Mouse (Mus musculus): ENCODE data around the gene Maz. TPM values are rescaled to one million over a fixed set of nuclear protein-coding genes. Genes with fewer than 3 reads are reported as not detected.

Maz gene
- polyA plus RNA-seq, 1 experiment from 2014 or later: 21.3 TPM

DNA sequence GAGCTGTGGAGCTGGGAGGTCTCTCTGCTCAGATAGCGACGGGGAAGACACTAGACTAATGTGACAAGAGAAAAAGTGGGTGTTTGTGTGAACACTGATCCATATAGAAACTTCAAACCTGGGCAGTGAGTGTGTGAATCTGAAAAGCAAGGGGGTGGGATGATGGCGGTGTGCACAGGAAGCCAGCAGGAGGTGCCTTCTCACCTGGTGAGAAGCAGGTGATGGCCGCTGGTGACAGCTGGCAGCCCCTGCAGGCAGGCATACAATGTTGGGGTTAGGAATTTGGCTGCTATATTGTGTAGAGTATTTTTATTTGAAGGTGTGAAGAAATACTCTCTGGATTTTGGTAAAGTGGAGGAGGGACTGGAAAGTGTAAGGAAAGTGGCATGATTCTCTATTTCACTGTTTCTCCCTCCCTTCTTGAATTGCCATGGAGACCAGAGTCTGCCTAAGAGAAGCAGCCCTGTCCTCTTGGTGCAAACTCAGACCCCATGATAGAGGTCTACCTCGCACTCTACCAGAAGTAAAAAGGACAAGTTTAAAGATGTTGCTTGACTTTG lies 28.3 kb upstream of the Maz start:
- no peak overlapping the region for H3K27ac ChIP-seq (replicated peaks)
- H3K4me1 ChIP-seq (replicated peaks; ENCODE audit: control insufficient read depth, insufficient read depth): no peaks in the 10 kb centered on the region
- WGBS: 64% methylated on average over 5 of the region's 5 CpGs
- no peaks in the 10 kb centered on the region for H3K36me3 ChIP-seq (ENCODE audit: control insufficient read depth, insufficient read depth, low read length)
- no peak for TF ChIP-seq EP300 (optimal IDR thresholded peaks at IDR 0.05)
- peak; percentile 25; the same call in 1 of the 2 replicates for TF ChIP-seq CTCF (IDR thresholded peaks at IDR 0.05; ENCODE audit: low read depth)
- H3K4me2 ChIP-seq (replicated peaks; ENCODE audit: low read depth): no peak overlapping the region
- no peak overlapping the region for H3K9ac ChIP-seq (ENCODE audit: low read length)
- ATAC-seq (ENCODE audit: low FRiP score, low TSS enrichment) (no peak), DNase-seq (ENCODE audit: low spot score) (no peak)
- H3K9me3 ChIP-seq (ENCODE audit: control insufficient read depth, low read length): no peaks in the 10 kb centered on the region
- H3K27me3 ChIP-seq (ENCODE audit: control insufficient read depth, insufficient read depth, low read length): no peaks in the 10 kb centered on the region
- H3K4me3 ChIP-seq (ENCODE audit: low read depth, low read length): no peak overlapping the region

DNA sequence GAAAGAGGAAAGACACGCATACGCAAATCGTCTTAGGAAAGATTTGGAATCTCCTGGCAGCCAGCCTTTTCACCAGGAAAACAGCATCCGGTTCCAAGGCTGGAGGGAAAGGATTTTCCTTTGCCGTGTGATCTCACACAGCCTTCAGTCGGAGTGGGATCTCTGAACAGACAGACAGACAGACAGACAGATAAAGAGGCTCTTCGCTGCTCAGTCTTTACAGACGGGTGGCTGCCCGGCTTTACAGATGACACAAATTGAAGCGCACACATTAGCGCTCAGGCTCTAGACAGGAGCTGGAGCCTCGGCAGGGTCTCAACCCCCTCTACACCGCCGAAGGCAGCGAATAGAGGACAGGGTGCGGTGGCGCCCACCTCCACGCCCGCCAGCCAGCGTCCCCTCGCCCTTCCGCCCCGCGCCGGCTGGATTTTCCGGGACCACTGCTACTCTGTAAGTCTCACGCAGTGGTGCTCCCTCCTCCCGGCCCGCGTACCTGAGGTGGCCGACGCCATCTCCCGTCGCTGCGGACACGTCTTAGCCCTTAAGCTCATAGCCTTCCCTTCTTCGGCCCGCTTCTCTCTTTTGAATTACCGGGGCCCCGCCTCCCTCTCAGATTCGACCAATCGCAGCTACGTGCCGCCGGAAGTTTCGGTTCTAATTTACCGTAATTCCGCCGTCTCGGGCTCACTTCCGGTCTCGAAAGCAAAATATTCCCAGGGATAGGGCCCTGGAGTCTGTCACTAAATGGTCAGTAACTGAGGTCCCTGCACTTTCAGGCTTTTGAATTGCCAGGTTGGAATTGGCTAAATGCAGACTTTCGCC lies 15.2 kb upstream of the Maz start, which contains the start of gene Kif22:
Gene Kif22 (minus strand): TSS at position 621 of the 822 bp plus-strand sequence.
- no peaks in the 10 kb centered on the region for H3K36me3 ChIP-seq (ENCODE audit: control insufficient read depth, insufficient read depth, low read length)
- H3K4me1 ChIP-seq (replicated peaks; ENCODE audit: control insufficient read depth, insufficient read depth): no peaks in the 10 kb centered on the region
- peak within 1 kb of the TSS; percentile 97 for H3K4me2 ChIP-seq (replicated peaks; ENCODE audit: low read depth)
- H3K9ac ChIP-seq (ENCODE audit: low read length): peak within 1 kb of the TSS; percentile 78
- H3K4me3 ChIP-seq (ENCODE audit: low read depth, low read length): peak within 1 kb of the TSS; percentile 84
- under 1% methylated on average over 53 of the region's 53 CpGs for WGBS
- H3K9me3 ChIP-seq (ENCODE audit: control insufficient read depth, low read length): no peaks in the 10 kb centered on the region
- peak within 1 kb of the TSS; percentile 40 for H3K27ac ChIP-seq (replicated peaks)
- peak; percentile 93 for ATAC-seq (ENCODE audit: low FRiP score, low TSS enrichment)
- peak; percentile 90 for DNase-seq (ENCODE audit: low spot score)
- no peaks in the 10 kb centered on the region for H3K27me3 ChIP-seq (ENCODE audit: control insufficient read depth, insufficient read depth, low read length)
- TF ChIP-seq CTCF (IDR thresholded peaks at IDR 0.05; ENCODE audit: low read depth) (no peak), EP300 (optimal IDR thresholded peaks at IDR 0.05) (no peak)

DNA sequence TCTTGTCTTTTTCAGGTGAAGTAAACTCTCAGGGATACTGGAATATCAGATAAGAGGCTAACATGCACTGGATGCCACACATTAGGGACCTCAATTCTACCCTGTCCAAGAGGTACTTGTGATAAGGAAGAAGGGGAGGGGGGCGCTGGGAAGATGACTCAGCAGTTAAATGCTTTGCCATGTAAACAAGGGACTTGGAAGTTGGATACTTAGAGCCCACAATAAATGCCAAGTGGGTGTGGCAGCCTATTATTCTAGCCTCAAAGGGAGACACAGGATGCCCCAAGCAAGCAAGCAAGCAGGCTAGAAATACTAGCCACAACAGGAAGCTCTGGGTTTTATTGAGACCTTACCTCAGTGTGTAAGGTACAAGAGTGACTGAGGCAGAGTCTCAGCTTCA lies 4.4 kb upstream of the Maz start:
- Histone ChIP-seq H3K9me3 (ENCODE audit: control insufficient read depth, low read length) (no peaks in the 10 kb centered on the region), H3K36me3 (ENCODE audit: control insufficient read depth, insufficient read depth, low read length) (0 out of 2 replicates have a peak, but pooled peaks cover 3% of the 10 kb centered on the region), H3K4me3 (ENCODE audit: low read depth, low read length) (no peak overlapping the region), H3K9ac (ENCODE audit: low read length) (no peak overlapping the region), H3K27ac (replicated peaks) (no peak overlapping the region), H3K4me2 (replicated peaks; ENCODE audit: low read depth) (no peak overlapping the region), H3K27me3 (ENCODE audit: control insufficient read depth, insufficient read depth, low read length) (no peaks in the 10 kb centered on the region), H3K4me1 (replicated peaks; ENCODE audit: control insufficient read depth, insufficient read depth) (peaks cover 4% of the 10 kb centered on the region; the same call in 1 of the 2 replicates)
- WGBS: 71% methylated on average over 1 of the region's 1 CpGs
- DNase-seq (ENCODE audit: low spot score) (no peak), ATAC-seq (ENCODE audit: low FRiP score, low TSS enrichment) (no peak)
- TF ChIP-seq EP300 (optimal IDR thresholded peaks at IDR 0.05) (no peak), CTCF (IDR thresholded peaks at IDR 0.05; ENCODE audit: low read depth) (no peak)

- Histone ChIP-seq H3K4me1 (replicated peaks; ENCODE audit: control insufficient read depth, insufficient read depth) (peaks cover 4% of the 10 kb centered on the region; the same call in 1 of the 2 replicates), H3K9ac (ENCODE audit: low read length) (no peak overlapping the region), H3K36me3 (ENCODE audit: control insufficient read depth, insufficient read depth, low read length) (0 out of 2 replicates have a peak, but pooled peaks cover 3% of the 10 kb centered on the region), H3K4me3 (ENCODE audit: low read depth, low read length) (no peak overlapping the region), H3K27ac (replicated peaks) (no peak overlapping the region), H3K9me3 (ENCODE audit: control insufficient read depth, low read length) (no peaks in the 10 kb centered on the region), H3K27me3 (ENCODE audit: control insufficient read depth, insufficient read depth, low read length) (no peaks in the 10 kb centered on the region), H3K4me2 (replicated peaks; ENCODE audit: low read depth) (no peak overlapping the region)
- ATAC-seq (ENCODE audit: low FRiP score, low TSS enrichment) (no peak), DNase-seq (ENCODE audit: low spot score) (no peak)
- 87% methylated on average over 1 of the region's 1 CpGs for WGBS
- TF ChIP-seq CTCF (IDR thresholded peaks at IDR 0.05; ENCODE audit: low read depth): no peak
- no peak for TF ChIP-seq EP300 (optimal IDR thresholded peaks at IDR 0.05)
These were observed 3.3 kb upstream of the Maz start for GRCm38 (mm10) chr7:127030172-127030571.

- H3K4me3 ChIP-seq (ENCODE audit: low read depth, low read length): peak overlapping the region; percentile 84
- ATAC-seq (ENCODE audit: low FRiP score, low TSS enrichment): no peak
- H3K27me3 ChIP-seq (ENCODE audit: control insufficient read depth, insufficient read depth, low read length): no peaks in the 10 kb centered on the region
- peak overlapping the region; percentile 96 for H3K4me2 ChIP-seq (replicated peaks; ENCODE audit: low read depth)
- H3K36me3 ChIP-seq (ENCODE audit: control insufficient read depth, insufficient read depth, low read length): peaks cover 5% of the 10 kb centered on the region; the same call in 1 of the 2 replicates
- peak overlapping the region; percentile 70 for H3K9ac ChIP-seq (ENCODE audit: low read length)
- WGBS: 49% methylated on average over 8 of the region's 8 CpGs
- no peak for DNase-seq (ENCODE audit: low spot score)
- H3K9me3 ChIP-seq (ENCODE audit: control insufficient read depth, low read length): no peaks in the 10 kb centered on the region
- H3K4me1 ChIP-seq (replicated peaks; ENCODE audit: control insufficient read depth, insufficient read depth): peaks cover 11% of the 10 kb centered on the region
- H3K27ac ChIP-seq (replicated peaks): peak overlapping the region; percentile 96
- TF ChIP-seq CTCF (IDR thresholded peaks at IDR 0.05; ENCODE audit: low read depth) (no peak), EP300 (optimal IDR thresholded peaks at IDR 0.05) (no peak)
These were observed 1.0 kb upstream of the Maz start for GRCm38 (mm10) chr7:127027885-127028284.

- 0% methylated on average over 2 of the region's 48 CpGs for WGBS
- Histone ChIP-seq H3K9ac (ENCODE audit: low read length) (peak overlapping the region; percentile 87), H3K27ac (replicated peaks) (peak overlapping the region; percentile 96), H3K4me1 (replicated peaks; ENCODE audit: control insufficient read depth, insufficient read depth) (peaks cover 11% of the 10 kb centered on the region), H3K9me3 (ENCODE audit: control insufficient read depth, low read length) (no peaks in the 10 kb centered on the region), H3K4me3 (ENCODE audit: low read depth, low read length) (peak overlapping the region; percentile 84), H3K36me3 (ENCODE audit: control insufficient read depth, insufficient read depth, low read length) (peaks cover 6% of the 10 kb centered on the region; the same call in 1 of the 2 replicates), H3K27me3 (ENCODE audit: control insufficient read depth, insufficient read depth, low read length) (no peaks in the 10 kb centered on the region), H3K4me2 (replicated peaks; ENCODE audit: low read depth) (peak overlapping the region; percentile 96)
- no peak for DNase-seq (ENCODE audit: low spot score)
- peak; percentile 6; the same call in 1 of the 2 replicates for ATAC-seq (ENCODE audit: low FRiP score, low TSS enrichment)
- no peak for TF ChIP-seq EP300 (optimal IDR thresholded peaks at IDR 0.05)
- TF ChIP-seq CTCF (IDR thresholded peaks at IDR 0.05; ENCODE audit: low read depth): no peak
These were observed 237 bp downstream of the Maz start for GRCm38 (mm10) chr7:127026616-127026983.

Data from stomach, postnatal 0 days (tissue).